Mouse (Mus musculus) liver, embryonic 13.5 days (tissue): ENCODE data around the gene Arhgap35. TPM values are rescaled to one million over a fixed set of nuclear protein-coding genes. Genes with fewer than 3 reads are reported as not detected.
A peak's percentile ranks its signal among the peaks of the same experiment; 100 is the strongest.
"Not testable (repeated sequence)": the region's sequence is repeated elsewhere in the genome, so short reads cannot be mapped to it uniquely, and the experiment has no call there.

ENCODE experiments used
- ATAC-seq: fragments of 200-750 bp; cut with Nextera tagmentation; 2 replicates; pipeline ENCODE4 v1.8.0; 2017; ENCODE audit warnings: low read depth, mild to moderate bottlenecking, moderate number of reproducible peaks, moderate library complexity
- DNase-seq: peaks from one replicate; pipeline ENCODE4 v3.0.0; 2022
- H3K27ac ChIP-seq: fragments of 300-500 bp; sonication (generic); 2 replicates; pipeline ENCODE4 v1.5.1; 2015; ENCODE audit warnings: moderate library complexity, mild to moderate bottlenecking, inconsistent platforms
- H3K27me3 ChIP-seq: fragments of 300-500 bp; sonication (generic); 2 replicates; pipeline ENCODE4 v1.6.1; 2015; ENCODE audit warnings: mild to moderate bottlenecking, inconsistent platforms
- H3K36me3 ChIP-seq: fragments of 300-500 bp; sonication (generic); 2 replicates; pipeline ENCODE4 v1.6.1; 2015; ENCODE audit warnings: mild to moderate bottlenecking, inconsistent platforms
- H3K4me1 ChIP-seq: fragments of 300-500 bp; sonication (generic); replicated peaks from 2 replicates; pipeline ENCODE4 v1.6.1; 2015; ENCODE audit warnings: inconsistent platforms
- H3K4me2 ChIP-seq: fragments of 300-500 bp; sonication (generic); 2 replicates; pipeline ENCODE4 v1.6.1; 2015; ENCODE audit warnings: inconsistent platforms, mild to moderate bottlenecking, moderate library complexity
- H3K4me3 ChIP-seq: fragments of 300-500 bp; sonication (generic); replicated peaks from 2 replicates; pipeline ENCODE4 v1.5.1; 2015; ENCODE audit warnings: mild to moderate bottlenecking, inconsistent platforms
- H3K9ac ChIP-seq: fragments of 300-500 bp; sonication (generic); 2 replicates; pipeline ENCODE4 v1.6.1; 2015; ENCODE audit warnings: mild to moderate bottlenecking, inconsistent platforms
- H3K9me3 ChIP-seq: fragments of 300-500 bp; sonication (generic); replicated peaks from 2 replicates; pipeline ENCODE4 v1.6.1; 2016; ENCODE audit warnings: inconsistent platforms
- WGBS: fragments of 180-500 bp; shearing (Covaris S2); methylation state at CpG from one replicate; pipeline ENCODE4 v1.1.7; 2015; ENCODE audit not compliant: insufficient replicate concordance; 5-methylcytosine and 5-hydroxymethylcytosine counted together
- polyA plus RNA-seq: library from polyadenylated mRNA; unstranded; fragments of >200 nt; fragmentation: Nextera tagmentation; extraction: Ambion mirVana; gene quantifications from 2 replicates; pipeline ENCODE4 v1.2.1, GENCODE M21; 2015

Arhgap35 gene
- polyA plus RNA-seq, 1 experiment from 2014 or later = 1.7 TPM

DNA sequence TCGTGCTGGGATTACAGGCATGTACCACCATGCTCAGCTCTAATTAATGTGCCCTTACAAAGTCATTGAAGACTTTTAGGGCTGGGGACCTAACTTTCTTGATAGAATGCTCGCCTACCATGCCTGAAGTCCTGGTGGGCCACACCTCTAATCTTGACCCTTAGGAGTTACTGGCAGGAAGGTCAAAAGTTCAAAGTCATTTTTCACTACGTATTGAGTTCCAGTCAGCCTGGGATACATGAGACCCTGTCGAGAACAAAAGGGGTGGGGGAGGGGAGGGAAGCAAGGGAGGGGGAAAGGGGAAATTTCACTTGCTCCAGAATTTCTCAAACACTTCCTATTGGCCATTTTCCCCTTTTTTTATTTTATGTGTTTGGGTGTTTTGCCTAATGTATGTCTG is 8.3 kb upstream of the Arhgap35 start:
- peaks cover 7% of the 10 kb centered on the region; the same call in 1 of the 2 replicates for H3K4me1 ChIP-seq
- H3K4me3 ChIP-seq = no peak overlapping the region
- no peaks in the 10 kb centered on the region for H3K9me3 ChIP-seq
- no peak overlapping the region for H3K4me2 ChIP-seq
- H3K27me3 ChIP-seq = peaks cover 25% of the 10 kb centered on the region
- H3K9ac ChIP-seq = no peak overlapping the region
- DNase-seq = no peak
- H3K27ac ChIP-seq = no peak overlapping the region
- WGBS = 31% methylated on average over 4 of the region's 4 CpGs
- no peak for ATAC-seq
- no peaks in the 10 kb centered on the region for H3K36me3 ChIP-seq

DNA sequence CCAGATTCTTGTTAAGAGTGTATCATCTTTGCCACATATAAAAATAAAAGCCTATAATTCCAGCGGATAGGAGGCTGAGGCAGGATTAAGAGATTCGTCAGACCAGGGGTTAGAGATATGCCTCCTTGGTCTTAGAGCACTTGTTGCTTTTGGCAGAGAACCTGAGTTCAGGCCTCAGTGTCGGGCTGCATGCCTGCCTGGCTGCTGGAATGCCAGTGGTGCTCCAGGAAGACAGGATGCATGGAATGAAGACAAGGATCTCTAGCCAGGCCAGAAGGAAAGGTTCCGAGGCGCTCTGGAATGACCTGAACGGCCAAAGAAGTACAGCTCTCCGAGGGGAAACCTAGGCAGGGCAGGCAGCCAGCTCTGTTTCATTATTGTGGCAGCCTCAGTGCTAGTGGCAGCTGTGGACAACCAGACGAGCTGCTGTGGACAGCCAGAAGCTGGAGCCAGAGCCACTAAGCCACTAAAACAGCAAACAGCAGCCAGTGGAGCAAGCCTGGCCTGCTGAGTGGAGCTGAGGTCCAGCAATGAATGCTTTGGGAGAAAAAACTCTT is 6.4 kb upstream of the Arhgap35 start:
- no peak for ATAC-seq
- DNase-seq = no peak

DNA sequence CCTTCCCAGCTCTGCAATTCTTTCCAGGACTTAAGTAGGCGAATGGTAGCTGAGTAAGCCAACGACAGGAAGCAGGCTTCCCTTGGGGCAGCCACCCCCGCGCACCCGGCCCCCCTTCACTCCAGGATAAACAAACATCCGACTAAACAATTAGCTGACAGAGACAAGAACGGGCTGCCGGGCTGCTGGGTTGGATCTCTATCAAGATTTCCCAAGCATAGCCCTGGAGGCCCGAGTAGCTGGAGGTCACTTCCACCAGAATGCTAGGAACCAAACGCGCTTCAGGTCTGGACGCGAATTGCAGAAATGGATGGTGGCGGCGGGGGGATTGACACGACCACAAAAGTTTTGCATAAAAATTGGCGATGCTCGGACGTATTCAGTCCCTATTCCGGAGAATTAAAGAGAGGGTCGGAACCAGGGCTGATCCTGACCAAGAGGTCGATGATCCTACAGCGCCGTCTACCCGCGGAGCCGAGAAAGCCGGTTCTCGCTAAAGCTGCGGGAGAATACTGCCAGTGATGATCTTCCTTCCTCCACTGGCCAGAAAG is 3.9 kb upstream of the Arhgap35 start:
- DNase-seq (no peak), ATAC-seq (no peak)
- peak overlapping the region; percentile 50 for H3K4me2 ChIP-seq
- peak overlapping the region; percentile 26 for H3K4me3 ChIP-seq
- no peaks in the 10 kb centered on the region for H3K36me3 ChIP-seq
- H3K9ac ChIP-seq = no peak overlapping the region
- H3K27ac ChIP-seq = no peak overlapping the region
- H3K4me1 ChIP-seq = peaks cover 31% of the 10 kb centered on the region
- peaks cover 38% of the 10 kb centered on the region for H3K27me3 ChIP-seq
- no peaks in the 10 kb centered on the region for H3K9me3 ChIP-seq
- WGBS = 2% methylated on average over 30 of the region's 30 CpGs

More for the DNA sequence above, 6.4 kb upstream of the Arhgap35 start:
- Histone ChIP-seq H3K4me2 (no peak overlapping the region), H3K9ac (no peak overlapping the region), H3K27ac (no peak overlapping the region), H3K9me3 (no peaks in the 10 kb centered on the region), H3K27me3 (peaks cover 31% of the 10 kb centered on the region), H3K4me1 (peaks cover 7% of the 10 kb centered on the region; the same call in 1 of the 2 replicates), H3K4me3 (no peak overlapping the region), H3K36me3 (no peaks in the 10 kb centered on the region)
- 62% methylated on average over 8 of the region's 8 CpGs for WGBS

DNA sequence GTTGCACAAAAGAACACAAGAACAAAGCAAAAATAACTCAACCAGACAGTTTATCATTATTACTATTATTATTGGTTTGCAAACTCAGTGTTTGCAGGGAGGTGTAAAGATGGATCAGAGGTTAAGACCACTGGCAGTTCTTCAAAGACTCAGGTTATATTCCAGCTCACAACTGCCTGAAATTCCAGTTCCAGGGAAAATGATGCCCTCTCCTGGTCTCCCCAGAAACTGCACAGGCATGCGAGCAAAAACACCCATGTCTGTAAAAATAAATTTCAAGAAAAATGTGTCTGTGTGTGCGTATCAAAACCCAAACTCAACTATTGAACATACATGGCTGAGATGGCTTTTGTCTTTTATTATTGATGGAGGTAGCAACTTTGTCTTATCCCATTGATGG is 2.3 kb upstream of the Arhgap35 start:
- H3K9me3 ChIP-seq = no peaks in the 10 kb centered on the region
- no peak overlapping the region for H3K4me2 ChIP-seq
- no peaks in the 10 kb centered on the region for H3K36me3 ChIP-seq
- H3K27me3 ChIP-seq = peaks cover 46% of the 10 kb centered on the region
- H3K9ac ChIP-seq = no peak overlapping the region
- DNase-seq = no peak
- H3K4me3 ChIP-seq = no peak overlapping the region
- H3K4me1 ChIP-seq = peaks cover 44% of the 10 kb centered on the region
- H3K27ac ChIP-seq = no peak overlapping the region
- no peak for ATAC-seq
- WGBS = 20% methylated on average over 2 of the region's 2 CpGs

DNA sequence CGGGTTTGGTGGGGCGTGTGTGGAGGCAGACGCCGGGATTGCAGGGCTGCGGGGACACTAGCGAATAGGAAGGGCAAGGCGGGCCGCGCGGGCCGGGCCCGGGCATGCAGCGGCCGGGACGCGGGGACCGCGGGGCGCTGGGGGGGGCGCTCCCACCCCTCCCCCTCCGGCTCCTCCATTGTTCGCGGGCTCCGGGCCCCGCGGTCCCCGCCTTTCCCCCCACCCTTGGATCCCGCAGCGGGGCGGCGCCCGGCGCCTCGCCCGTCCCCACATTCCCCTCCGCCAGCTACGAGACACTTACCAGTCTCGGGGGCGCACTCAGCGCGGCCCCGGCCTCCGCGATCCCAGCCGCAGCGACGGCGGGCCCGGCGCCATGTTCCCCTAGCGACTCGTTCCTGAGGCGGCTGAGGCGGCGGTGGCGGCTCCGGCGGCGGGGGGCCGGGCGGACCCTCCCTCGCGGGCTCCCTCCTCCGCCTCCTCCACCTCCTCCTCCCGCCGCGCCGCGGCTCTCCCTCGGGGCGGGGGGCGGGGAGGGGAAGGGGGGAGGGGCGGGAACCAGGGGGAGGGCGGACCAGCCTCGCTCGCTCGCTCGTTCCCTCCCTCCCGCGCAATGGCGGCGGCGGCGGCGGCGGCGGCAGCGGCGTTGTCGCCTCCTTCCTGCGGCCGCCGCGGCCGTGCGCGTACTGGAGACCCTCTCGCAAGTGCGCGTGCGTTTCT is 464 bp downstream of the Arhgap35 start:
- peaks cover 2% of the 10 kb centered on the region; the same call in 1 of the 2 replicates for H3K36me3 ChIP-seq
- no peaks in the 10 kb centered on the region for H3K9me3 ChIP-seq
- peak overlapping the region; percentile 78 for H3K4me3 ChIP-seq
- ATAC-seq (peak; percentile 32), DNase-seq (no peak)
- H3K27ac ChIP-seq = peak overlapping the region; percentile 92
- peak overlapping the region; percentile 94 for H3K4me2 ChIP-seq
- H3K27me3 ChIP-seq = peaks cover 33% of the 10 kb centered on the region
- WGBS = under 1% methylated on average over 50 of the region's 101 CpGs
- peak overlapping the region; percentile 85 for H3K9ac ChIP-seq
- peaks cover 66% of the 10 kb centered on the region for H3K4me1 ChIP-seq

DNA sequence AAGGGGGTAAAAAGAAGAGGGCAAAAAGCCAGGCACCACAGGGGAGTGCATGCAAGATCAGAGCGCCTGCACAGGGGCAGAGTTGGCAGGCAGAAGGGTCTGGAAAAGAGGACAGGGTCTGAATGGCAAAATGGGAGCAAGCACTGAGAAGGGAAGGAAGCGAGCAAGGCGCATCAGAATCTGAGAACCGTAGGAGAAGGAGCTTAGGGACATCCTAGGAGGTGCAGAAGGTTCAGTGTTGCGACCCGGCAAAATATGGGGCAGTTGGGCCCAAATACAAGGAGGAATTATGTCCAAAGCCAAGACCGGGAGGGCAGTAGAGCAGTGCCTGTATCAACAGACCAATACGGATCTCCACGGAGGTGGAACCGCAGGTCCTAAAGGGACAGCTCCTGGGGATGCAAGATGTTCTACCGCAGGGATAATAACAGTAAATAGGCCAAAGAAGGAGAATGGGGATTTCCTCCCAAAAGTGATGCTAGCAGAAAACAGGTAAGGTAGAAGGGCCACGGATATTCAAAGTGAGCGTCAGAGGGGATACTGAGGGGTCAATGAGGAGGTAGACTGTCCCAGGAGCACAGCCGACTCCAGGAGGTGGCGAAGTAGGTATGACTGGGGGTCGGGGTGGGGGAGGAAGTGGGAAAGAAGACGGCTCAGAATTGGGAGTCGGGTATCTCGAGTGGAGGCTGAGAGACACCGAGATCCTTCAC is 1.2 kb downstream of the Arhgap35 start:
- peak overlapping the region; percentile 78 for H3K4me3 ChIP-seq
- peaks cover 26% of the 10 kb centered on the region for H3K27me3 ChIP-seq
- peak overlapping the region; percentile 94 for H3K4me2 ChIP-seq
- peaks cover 67% of the 10 kb centered on the region for H3K4me1 ChIP-seq
- H3K36me3 ChIP-seq = peaks cover 3% of the 10 kb centered on the region; the same call in 1 of the 2 replicates
- no peak for DNase-seq
- H3K9ac ChIP-seq = peak overlapping the region; percentile 85
- H3K9me3 ChIP-seq = no peaks in the 10 kb centered on the region
- WGBS = 7% methylated on average over 20 of the region's 20 CpGs
- peak overlapping the region; percentile 92; the same call in 1 of the 2 replicates for H3K27ac ChIP-seq
- no peak for ATAC-seq

DNA sequence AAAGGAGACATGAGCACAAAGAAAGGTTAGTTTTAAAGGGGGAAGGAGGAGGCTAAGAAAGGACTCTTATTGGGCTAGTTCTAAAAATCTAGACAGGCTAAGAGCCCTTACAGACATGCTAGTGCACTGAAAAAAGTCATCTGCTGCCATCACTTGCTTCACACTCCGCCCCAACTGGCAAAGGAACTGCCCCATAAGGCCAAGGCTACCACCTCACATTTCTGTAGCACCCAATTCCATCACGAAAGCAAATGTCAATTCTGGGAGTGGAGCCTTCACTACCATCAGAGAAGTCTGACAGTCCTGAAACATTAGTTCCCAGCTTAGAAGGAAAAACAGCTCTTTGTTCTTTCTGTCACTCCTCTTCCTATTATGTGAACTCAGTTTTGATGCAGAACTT is 4.4 kb downstream of the Arhgap35 start:
- DNase-seq = no peak
- Histone ChIP-seq H3K9me3 (no peaks in the 10 kb centered on the region), H3K4me1 (peaks cover 55% of the 10 kb centered on the region)

DNA sequence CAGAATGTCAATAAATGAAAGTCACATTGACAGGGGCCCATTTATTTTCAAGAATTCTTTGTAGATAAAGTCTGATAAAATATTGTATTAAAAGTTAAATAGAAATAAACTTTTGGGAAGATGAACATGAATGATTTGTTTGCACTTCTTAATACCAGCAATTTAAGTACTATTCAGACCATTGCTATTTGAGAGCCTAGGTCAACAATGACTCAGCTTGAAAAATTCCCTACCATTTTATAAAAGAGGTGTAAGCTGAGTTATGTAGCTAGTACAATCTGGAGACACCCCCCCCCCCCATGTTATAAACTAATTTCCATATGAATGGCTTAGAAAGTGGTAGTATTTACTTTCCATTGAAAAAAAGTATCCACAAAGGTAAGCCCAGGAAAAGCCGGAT is 5.8 kb downstream of the Arhgap35 start:
- 81% methylated on average over 1 of the region's 1 CpGs for WGBS
- no peak overlapping the region for H3K4me2 ChIP-seq
- DNase-seq = no peak

More for the DNA sequence above, 4.4 kb downstream of the Arhgap35 start:
- no peak overlapping the region for H3K4me3 ChIP-seq
- no peak overlapping the region for H3K9ac ChIP-seq
- no peak for ATAC-seq
- peaks cover 3% of the 10 kb centered on the region; the same call in 1 of the 2 replicates for H3K36me3 ChIP-seq
- no peak overlapping the region for H3K4me2 ChIP-seq
- 73% methylated on average over 2 of the region's 2 CpGs for WGBS
- H3K27ac ChIP-seq = no peak overlapping the region
- peaks cover 15% of the 10 kb centered on the region; the same call in 1 of the 2 replicates for H3K27me3 ChIP-seq

DNA sequence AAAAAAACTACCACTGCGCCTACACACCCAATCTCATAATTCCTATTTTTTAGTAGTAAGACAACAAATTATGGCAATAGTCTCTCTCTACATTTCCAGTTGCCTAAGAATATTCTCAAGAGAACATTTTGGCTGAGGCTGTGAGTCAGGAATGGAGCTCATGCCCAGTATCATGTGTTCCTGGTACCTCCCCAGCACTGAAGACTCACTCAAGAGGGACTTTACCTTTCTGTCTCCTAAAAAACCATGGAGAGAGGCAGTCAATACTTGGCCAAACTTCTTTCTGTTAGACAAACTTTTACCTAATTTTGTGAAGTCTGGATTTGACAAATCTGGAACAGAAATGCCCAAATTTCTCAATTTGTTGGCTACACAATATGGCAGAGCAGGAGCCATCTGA is 6.7 kb downstream of the Arhgap35 start:
- Histone ChIP-seq H3K27me3 (peaks cover 2% of the 10 kb centered on the region; the same call in 1 of the 2 replicates), H3K4me3 (no peak overlapping the region), H3K9me3 (no peaks in the 10 kb centered on the region), H3K27ac (no peak overlapping the region), H3K4me1 (peaks cover 35% of the 10 kb centered on the region), H3K9ac (no peak overlapping the region), H3K4me2 (no peak overlapping the region), H3K36me3 (peaks cover 3% of the 10 kb centered on the region; the same call in 1 of the 2 replicates)
- DNase-seq = no peak
- WGBS = 87% methylated on average over 1 of the region's 1 CpGs
- ATAC-seq = no peak

More for the DNA sequence above, 5.8 kb downstream of the Arhgap35 start:
- Histone ChIP-seq H3K9me3 (no peaks in the 10 kb centered on the region), H3K9ac (no peak overlapping the region), H3K4me1 (peaks cover 42% of the 10 kb centered on the region), H3K27ac (no peak overlapping the region), H3K27me3 (peaks cover 10% of the 10 kb centered on the region; the same call in 1 of the 2 replicates), H3K4me3 (no peak overlapping the region), H3K36me3 (peaks cover 3% of the 10 kb centered on the region; the same call in 1 of the 2 replicates)
- ATAC-seq = no peak

DNA sequence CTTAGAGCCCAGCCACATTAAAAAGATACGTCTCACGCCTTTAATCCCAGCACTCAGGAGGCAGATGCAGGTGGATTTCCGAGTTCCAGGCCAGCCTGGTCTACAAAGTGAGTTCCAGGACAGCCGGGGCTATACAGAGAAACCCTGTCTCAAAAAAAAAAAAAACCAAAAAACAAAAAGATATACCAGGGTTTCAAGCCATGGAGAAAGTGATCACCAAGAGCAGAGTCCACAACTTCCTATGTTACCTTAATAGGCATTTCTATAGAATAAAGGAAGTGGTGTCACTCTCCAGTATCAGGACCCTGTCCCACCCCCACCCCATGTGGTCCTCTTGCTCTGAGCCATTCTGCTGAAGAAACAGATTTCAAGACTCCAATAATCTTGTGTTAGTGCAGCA is 8.0 kb downstream of the Arhgap35 start:
- not testable (repeated sequence) for DNase-seq, H3K27me3 ChIP-seq, H3K9ac ChIP-seq, H3K4me2 ChIP-seq, H3K9me3 ChIP-seq, ATAC-seq, H3K27ac ChIP-seq, H3K4me3 ChIP-seq, H3K36me3 ChIP-seq
- peaks cover 33% of the 10 kb centered on the region for H3K4me1 ChIP-seq
- WGBS = 68% methylated on average over 4 of the region's 4 CpGs

DNA sequence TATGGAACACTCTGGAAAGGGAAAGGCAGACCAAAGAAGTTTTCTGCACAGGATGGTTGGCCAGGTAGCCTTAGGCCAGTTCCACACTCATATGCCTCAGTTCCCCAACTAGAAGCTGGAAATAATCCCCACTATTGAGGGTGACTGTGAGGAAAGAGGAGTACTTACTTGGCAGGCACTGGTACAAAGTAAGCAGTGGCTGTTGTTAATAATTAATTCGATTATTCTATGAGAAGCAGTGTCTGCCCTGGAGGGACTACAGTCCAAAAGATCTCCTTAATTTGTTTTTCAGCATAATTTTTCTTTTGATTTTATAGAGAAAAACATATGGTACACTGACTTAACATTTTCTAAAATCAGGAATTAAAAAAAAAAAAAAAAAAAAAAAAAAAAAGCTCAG is 10.7 kb downstream of the Arhgap35 start:
- H3K9me3 ChIP-seq = no peaks in the 10 kb centered on the region
- no peak overlapping the region for H3K4me3 ChIP-seq
- H3K36me3 ChIP-seq = no peaks in the 10 kb centered on the region
- DNase-seq = no peak
- no peak overlapping the region for H3K27ac ChIP-seq
- ATAC-seq = no peak
- H3K4me1 ChIP-seq = peaks cover 34% of the 10 kb centered on the region
- H3K4me2 ChIP-seq = no peak overlapping the region
- no peaks in the 10 kb centered on the region for H3K27me3 ChIP-seq
- no peak overlapping the region for H3K9ac ChIP-seq
- WGBS = 52% methylated on average over 1 of the region's 1 CpGs
